Mouse (Mus musculus) heart, postnatal 4 days (tissue): ENCODE data around the gene Krt36. TPM values are rescaled to one million over a fixed set of nuclear protein-coding genes. Genes with fewer than 3 reads are reported as not detected.

Experiments used
- DNase-seq: peaks from one replicate; pipeline ENCODE4 v3.0.0; 2021
- total RNA-seq, 2 experiments: library from RNA; stranded (reverse); gene quantifications; 2 replicates each; pipeline ENCODE4 v1.2.3; 2021

Krt36 gene
- not detected for total RNA-seq

GRCm38 (mm10) chr11:100105576-100106122 lies at the start of gene Krt36:
Gene Krt36 (minus strand): TSS chr11:100105626.
- no peak for DNase-seq

- no peak for DNase-seq
These were observed 43.3 kb upstream of the Krt36 start, which contains the start of gene Krt19 for GRCm38 (mm10) chr11:100148615-100149330. Gene Krt19 (minus strand): TSS chr11:100148665.

GRCm38 (mm10) chr11:100147566-100148353 lies 42.3 kb upstream of the Krt36 start:
- DNase-seq: no peak

GRCm38 (mm10) chr11:100145858-100146560 lies 40.6 kb upstream of the Krt36 start:
- peak; percentile 16 for DNase-seq

GRCm38 (mm10) chr11:100145104-100145503 lies 39.7 kb upstream of the Krt36 start:
- no peak for DNase-seq

- no peak for DNase-seq
These were observed 35.5 kb upstream of the Krt36 start for GRCm38 (mm10) chr11:100140966-100141365.

GRCm38 (mm10) chr11:100139391-100139790 lies 34.0 kb upstream of the Krt36 start:
- no peak for DNase-seq

- DNase-seq: no peak
These were observed 33.4 kb upstream of the Krt36 start for GRCm38 (mm10) chr11:100138809-100139208.

- no peak for DNase-seq
These were observed 32.3 kb upstream of the Krt36 start for GRCm38 (mm10) chr11:100137693-100138092.

GRCm38 (mm10) chr11:100136559-100136958 lies 31.1 kb upstream of the Krt36 start:
- DNase-seq: no peak

GRCm38 (mm10) chr11:100135731-100136130 lies 30.3 kb upstream of the Krt36 start, which contains the start of gene Krt15:
Gene Krt15 (minus strand): TSS chr11:100135928.
- DNase-seq: no peak

GRCm38 (mm10) chr11:100124901-100125300 lies 19.5 kb upstream of the Krt36 start:
- DNase-seq: no peak

GRCm38 (mm10) chr11:100121466-100121865 lies 16.0 kb upstream of the Krt36 start, which contains the start of gene Krt13:
Gene Krt13 (minus strand): TSS chr11:100121566.
- no peak for DNase-seq

GRCm38 (mm10) chr11:100120331-100120730 lies 14.9 kb upstream of the Krt36 start:
- DNase-seq: no peak

GRCm38 (mm10) chr11:100113742-100114029 lies 8.3 kb upstream of the Krt36 start:
- DNase-seq: no peak

GRCm38 (mm10) chr11:100112935-100113741 lies 7.7 kb upstream of the Krt36 start:
- no peak for DNase-seq

- no peak for DNase-seq
These were observed 2.6 kb downstream of the Krt36 start for GRCm38 (mm10) chr11:100102693-100103429.

GRCm38 (mm10) chr11:100100391-100100790 lies 5.0 kb downstream of the Krt36 start:
- no peak for DNase-seq

GRCm38 (mm10) chr11:100097819-100098218 lies 7.6 kb downstream of the Krt36 start:
- no peak for DNase-seq

GRCm38 (mm10) chr11:100096141-100096540 lies 9.3 kb downstream of the Krt36 start, which contains the start of gene Krt35:
Gene Krt35 (minus strand): TSS chr11:100096241.
- DNase-seq: no peak

GRCm38 (mm10) chr11:100088378-100089025 lies 16.9 kb downstream of the Krt36 start:
- no peak for DNase-seq
